Mouse (Mus musculus): ENCODE results near the gene Olfr130. TPM values are rescaled to one million over a fixed set of nuclear protein-coding genes. Genes with fewer than 3 reads are reported as not detected.

Gene Olfr130
- polyA plus RNA-seq (2014; fragmentation: Nextera tagmentation; extraction: Ambion mirVana), result not detected in 2 replicates

GRCm38 (mm10) chr17:38063621-38064020 is at the start of gene Olfr130:
TSS of gene Olfr130 (plus strand) at chr17:38063921.
- Histone ChIP-seq H3K4me2 (ENCODE audit: low read length) (no peak within 1 kb of the TSS), H3K36me3 (ENCODE audit: control insufficient read depth, insufficient read depth, low read length) (no peaks in the 10 kb centered on the region), H3K27me3 (replicated peaks; ENCODE audit: control insufficient read depth, insufficient read depth, low read length) (no peaks in the 10 kb centered on the region), H3K9me3 (ENCODE audit: control insufficient read depth, low read length) (no peaks in the 10 kb centered on the region), H3K27ac (ENCODE audit: low read depth) (no peak within 1 kb of the TSS), H3K9ac (ENCODE audit: low read length) (no peak within 1 kb of the TSS), H3K4me3 (ENCODE audit: low read depth, low read length) (no peak within 1 kb of the TSS), H3K4me1 (replicated peaks; ENCODE audit: control insufficient read depth, insufficient read depth, low read length) (no peaks in the 10 kb centered on the region)
- ATAC-seq (replicated peaks; ENCODE audit: low FRiP score, low TSS enrichment, low read depth) (no peak), DNase-seq (ENCODE audit: low spot score) (no peak)
- WGBS, result 84% methylated on average over 1 of the region's 1 CpGs

DNA sequence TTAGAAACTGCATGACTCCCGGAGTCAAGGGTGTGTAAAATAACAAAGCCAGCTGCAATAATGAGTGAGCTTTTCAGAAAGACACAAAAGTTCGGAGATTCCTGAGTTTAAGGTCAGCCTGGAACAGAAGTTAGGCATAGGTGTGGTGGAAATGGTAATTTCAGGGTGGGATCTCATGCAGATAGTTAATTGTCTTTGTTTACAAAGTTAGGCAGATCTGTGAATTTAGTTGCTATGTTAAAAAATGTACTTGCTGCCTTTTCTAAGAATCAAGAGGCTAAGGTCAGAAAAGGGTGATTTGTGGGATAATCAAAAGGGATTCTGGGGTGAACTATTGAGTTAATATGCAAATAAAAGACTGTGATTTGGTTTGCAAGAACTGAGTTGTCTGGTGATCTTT is 47.4 kb upstream of the Olfr130 start:
- 79% methylated on average over 2 of the region's 2 CpGs for WGBS
- Histone ChIP-seq H3K4me3 (ENCODE audit: low read depth, low read length) (no peak overlapping the region), H3K27ac (ENCODE audit: low read depth) (no peak overlapping the region), H3K4me2 (ENCODE audit: low read length) (no peak overlapping the region), H3K4me1 (replicated peaks; ENCODE audit: control insufficient read depth, insufficient read depth, low read length) (no peaks in the 10 kb centered on the region), H3K27me3 (replicated peaks; ENCODE audit: control insufficient read depth, insufficient read depth, low read length) (no peaks in the 10 kb centered on the region), H3K9ac (ENCODE audit: low read length) (no peak overlapping the region), H3K9me3 (ENCODE audit: control insufficient read depth, low read length) (no peaks in the 10 kb centered on the region), H3K36me3 (ENCODE audit: control insufficient read depth, insufficient read depth, low read length) (no peaks in the 10 kb centered on the region)
- no peak for DNase-seq (ENCODE audit: low spot score)
- ATAC-seq (replicated peaks; ENCODE audit: low FRiP score, low TSS enrichment, low read depth), result no peak

DNA sequence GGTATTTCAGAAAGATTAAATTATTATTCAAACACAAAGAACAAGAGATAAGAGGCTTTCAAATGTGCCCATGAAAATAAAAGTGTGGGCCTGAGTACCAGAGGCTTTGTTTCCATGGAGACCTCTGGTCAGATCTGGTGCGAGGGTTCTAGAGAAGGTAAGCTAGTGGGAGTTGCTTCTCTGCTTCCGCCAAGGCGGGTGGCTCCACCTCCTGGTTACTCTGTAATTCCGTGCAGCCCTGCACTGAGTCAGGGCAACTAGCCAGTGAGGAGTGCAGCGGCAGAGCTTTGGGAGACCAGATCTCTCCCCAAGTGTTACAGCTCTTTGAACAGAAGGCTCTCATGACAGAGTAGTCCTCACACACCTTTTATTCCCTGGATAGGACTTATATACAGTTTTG is 37.4 kb upstream of the Olfr130 start:
- no peaks in the 10 kb centered on the region for H3K27me3 ChIP-seq (replicated peaks; ENCODE audit: control insufficient read depth, insufficient read depth, low read length)
- no peak overlapping the region for H3K4me2 ChIP-seq (ENCODE audit: low read length)
- ATAC-seq (replicated peaks; ENCODE audit: low FRiP score, low TSS enrichment, low read depth) (no peak), DNase-seq (ENCODE audit: low spot score) (no peak)
- no peaks in the 10 kb centered on the region for H3K36me3 ChIP-seq (ENCODE audit: control insufficient read depth, insufficient read depth, low read length)
- H3K4me3 ChIP-seq (ENCODE audit: low read depth, low read length), result no peak overlapping the region
- no peaks in the 10 kb centered on the region for H3K9me3 ChIP-seq (ENCODE audit: control insufficient read depth, low read length)
- no peaks in the 10 kb centered on the region for H3K4me1 ChIP-seq (replicated peaks; ENCODE audit: control insufficient read depth, insufficient read depth, low read length)
- no peak overlapping the region for H3K27ac ChIP-seq (ENCODE audit: low read depth)
- H3K9ac ChIP-seq (ENCODE audit: low read length), result no peak overlapping the region
- 27% methylated on average over 5 of the region's 5 CpGs for WGBS

DNA sequence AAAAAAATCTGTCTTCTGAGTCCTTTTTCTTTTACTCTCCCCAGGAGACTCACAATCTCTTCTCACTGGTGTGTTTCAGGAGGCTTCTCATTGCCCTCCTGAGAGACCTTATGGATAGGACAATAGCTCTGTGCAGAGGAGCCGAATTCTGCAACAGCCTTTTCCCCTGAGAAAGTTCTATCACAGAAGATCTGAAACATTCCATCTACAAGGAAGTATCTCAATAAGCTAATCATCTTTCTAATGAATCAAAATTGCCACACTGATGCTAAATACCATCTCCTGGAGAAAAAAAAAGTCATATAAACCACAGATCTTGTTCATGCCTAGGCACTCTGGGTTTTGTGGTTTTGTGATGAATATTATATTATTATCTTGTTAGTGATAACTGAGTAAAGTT is 3.7 kb upstream of the Olfr130 start, which contains the start of gene Olfr129:
Olfr129 (minus strand) TSS at position 101 of the 400 bp plus-strand sequence.
- Histone ChIP-seq H3K9ac (ENCODE audit: low read length) (no peak within 1 kb of the TSS), H3K27ac (ENCODE audit: low read depth) (no peak within 1 kb of the TSS), H3K4me1 (replicated peaks; ENCODE audit: control insufficient read depth, insufficient read depth, low read length) (no peaks in the 10 kb centered on the region), H3K36me3 (ENCODE audit: control insufficient read depth, insufficient read depth, low read length) (no peaks in the 10 kb centered on the region), H3K4me3 (ENCODE audit: low read depth, low read length) (no peak within 1 kb of the TSS), H3K9me3 (ENCODE audit: control insufficient read depth, low read length) (no peaks in the 10 kb centered on the region), H3K27me3 (replicated peaks; ENCODE audit: control insufficient read depth, insufficient read depth, low read length) (no peaks in the 10 kb centered on the region), H3K4me2 (ENCODE audit: low read length) (no peak within 1 kb of the TSS)
- ATAC-seq (replicated peaks; ENCODE audit: low FRiP score, low TSS enrichment, low read depth) (no peak), DNase-seq (ENCODE audit: low spot score) (no peak)
- 74% methylated on average over 1 of the region's 1 CpGs for WGBS

DNA sequence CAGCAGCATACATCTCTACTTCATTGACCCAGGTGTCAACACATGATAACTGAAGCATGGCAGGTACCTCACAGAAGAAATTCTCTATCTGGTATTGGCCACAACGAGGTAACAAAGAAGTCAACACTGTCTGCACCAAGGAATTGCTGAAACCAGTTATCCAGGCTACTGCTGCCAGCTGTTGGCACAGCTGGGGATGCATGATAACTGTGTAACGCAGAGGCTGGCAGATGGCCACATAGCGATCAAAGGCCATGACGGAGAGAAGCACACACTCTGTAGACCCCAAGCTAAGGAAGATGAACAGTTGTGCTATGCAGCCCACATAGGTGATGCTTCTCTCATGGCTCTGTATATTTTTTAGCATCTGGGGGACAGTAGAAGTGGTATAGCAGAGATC is 18.6 kb downstream of the Olfr130 start:
- 87% methylated on average over 4 of the region's 4 CpGs for WGBS
- Histone ChIP-seq H3K9ac (ENCODE audit: low read length) (no peak overlapping the region), H3K4me3 (ENCODE audit: low read depth, low read length) (no peak overlapping the region), H3K36me3 (ENCODE audit: control insufficient read depth, insufficient read depth, low read length) (no peaks in the 10 kb centered on the region), H3K4me2 (ENCODE audit: low read length) (no peak overlapping the region), H3K27me3 (replicated peaks; ENCODE audit: control insufficient read depth, insufficient read depth, low read length) (no peaks in the 10 kb centered on the region), H3K9me3 (ENCODE audit: control insufficient read depth, low read length) (no peaks in the 10 kb centered on the region), H3K4me1 (replicated peaks; ENCODE audit: control insufficient read depth, insufficient read depth, low read length) (no peaks in the 10 kb centered on the region), H3K27ac (ENCODE audit: low read depth) (no peak overlapping the region)
- ATAC-seq (replicated peaks; ENCODE audit: low FRiP score, low TSS enrichment, low read depth) (no peak), DNase-seq (ENCODE audit: low spot score) (no peak)

DNA sequence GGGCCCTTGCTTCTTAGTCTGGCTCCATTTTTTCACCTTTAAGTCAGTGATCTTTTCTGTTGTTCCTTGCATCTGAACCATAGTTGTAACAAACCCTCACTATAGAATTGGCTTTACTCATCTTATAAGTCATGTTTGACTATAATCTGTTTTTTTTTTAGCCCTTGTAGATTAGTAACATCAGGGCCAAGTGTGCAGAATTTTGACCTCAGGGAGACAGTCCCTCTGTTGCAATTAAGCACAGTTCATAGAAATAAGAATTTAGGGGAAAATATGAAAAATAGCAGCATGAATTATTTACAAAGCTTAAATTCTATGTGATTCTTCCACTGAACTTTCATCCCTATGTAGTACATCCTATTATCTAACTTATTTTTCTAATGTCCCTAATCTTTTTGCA is 24.9 kb downstream of the Olfr130 start, which contains the start of gene Olfr131:
Olfr131 (minus strand) TSS at position 101 of the 400 bp plus-strand sequence.
- DNase-seq (ENCODE audit: low spot score), result no peak

More for the DNA sequence above, 24.9 kb downstream of the Olfr130 start, which contains the start of gene Olfr131:
- H3K9me3 ChIP-seq (ENCODE audit: control insufficient read depth, low read length), result no peaks in the 10 kb centered on the region
- H3K9ac ChIP-seq (ENCODE audit: low read length), result no peak within 1 kb of the TSS
- no peak for ATAC-seq (replicated peaks; ENCODE audit: low FRiP score, low TSS enrichment, low read depth)
- H3K27ac ChIP-seq (ENCODE audit: low read depth), result no peak within 1 kb of the TSS
- H3K27me3 ChIP-seq (replicated peaks; ENCODE audit: control insufficient read depth, insufficient read depth, low read length), result no peaks in the 10 kb centered on the region
- H3K4me3 ChIP-seq (ENCODE audit: low read depth, low read length), result no peak within 1 kb of the TSS
- no peak within 1 kb of the TSS for H3K4me2 ChIP-seq (ENCODE audit: low read length)
- no peaks in the 10 kb centered on the region for H3K36me3 ChIP-seq (ENCODE audit: control insufficient read depth, insufficient read depth, low read length)
- H3K4me1 ChIP-seq (replicated peaks; ENCODE audit: control insufficient read depth, insufficient read depth, low read length), result no peaks in the 10 kb centered on the region

Other genes starting within 250 kb of the Olfr130 start
- not detected in 2 replicates for gene Olfr125, start 231.0 kb upstream of the Olfr130 start, polyA plus RNA-seq (2014; fragmentation: Nextera tagmentation; extraction: Ambion mirVana)
- gene Olfr126, start 216.4 kb upstream of the Olfr130 start, polyA plus RNA-seq (2014; fragmentation: Nextera tagmentation; extraction: Ambion mirVana), result not detected in 2 replicates
- not detected in 2 replicates for gene Olfr127, start 163.5 kb upstream of the Olfr130 start, polyA plus RNA-seq (2014; fragmentation: Nextera tagmentation; extraction: Ambion mirVana)
- not detected in 2 replicates for gene Olfr128, start 143.4 kb upstream of the Olfr130 start, polyA plus RNA-seq (2014; fragmentation: Nextera tagmentation; extraction: Ambion mirVana)
- not detected in 2 replicates for gene Olfr761, start 110.8 kb upstream of the Olfr130 start, polyA plus RNA-seq (2014; fragmentation: Nextera tagmentation; extraction: Ambion mirVana)
- not detected in 2 replicates for gene Olfr129, start 3.8 kb upstream of the Olfr130 start, polyA plus RNA-seq (2014; fragmentation: Nextera tagmentation; extraction: Ambion mirVana)
- not detected in 2 replicates for gene Olfr131, start 24.8 kb downstream of the Olfr130 start, polyA plus RNA-seq (2014; fragmentation: Nextera tagmentation; extraction: Ambion mirVana)
- gene Olfr132, start 70.6 kb downstream of the Olfr130 start, polyA plus RNA-seq (2014; fragmentation: Nextera tagmentation; extraction: Ambion mirVana), result not detected in 2 replicates
- not detected in 2 replicates for gene Olfr133, start 81.4 kb downstream of the Olfr130 start, polyA plus RNA-seq (2014; fragmentation: Nextera tagmentation; extraction: Ambion mirVana)
- gene Olfr134, start 107.5 kb downstream of the Olfr130 start, polyA plus RNA-seq (2014; fragmentation: Nextera tagmentation; extraction: Ambion mirVana), result not detected in 2 replicates
- not detected in 2 replicates for gene Olfr135, start 140.4 kb downstream of the Olfr130 start, polyA plus RNA-seq (2014; fragmentation: Nextera tagmentation; extraction: Ambion mirVana)
- not detected in 2 replicates for gene Olfr138, start 197.1 kb downstream of the Olfr130 start, polyA plus RNA-seq (2014; fragmentation: Nextera tagmentation; extraction: Ambion mirVana)
- gene Olfr137, start 243.6 kb downstream of the Olfr130 start, polyA plus RNA-seq (2014; fragmentation: Nextera tagmentation; extraction: Ambion mirVana), result not detected in 2 replicates